Mouse (Mus musculus) ES-Bruce4 (cell line): ENCODE data around the gene Fgfr2.

Experiments used
- CTCF ChIP-seq: IDR thresholded peaks from one replicate; pipeline ENCODE4 v1.8.1; 2011; ENCODE audit warnings: low read depth, low read length
- POLR2A ChIP-seq: IDR thresholded peaks from one replicate; pipeline ENCODE4 v1.8.1; 2011; ENCODE audit warnings: low read length; ENCODE audit not compliant: insufficient read depth

- no peak for TF ChIP-seq CTCF
- no peak for TF ChIP-seq POLR2A
These were observed 786.4 kb downstream of the Fgfr2 start for GRCm38 (mm10) chr7:132336781-132337180.
